Mouse (Mus musculus) hindbrain, embryonic 16.5 days (tissue): ENCODE data around the gene Gm38655. TPM values are rescaled to one million over a fixed set of nuclear protein-coding genes. Genes with fewer than 3 reads are reported as not detected.
"Not testable (repeated sequence)": the region's sequence is repeated elsewhere in the genome, so short reads cannot be mapped to it uniquely, and the experiment has no call there.

Source experiments
- ATAC-seq: fragments of 200-750 bp; cut with Nextera tagmentation; 2 replicates; pipeline ENCODE4 v1.8.0; 2017; ENCODE audit warnings: moderate TSS enrichment, moderate library complexity
- H3K27ac ChIP-seq: fragments of 300-500 bp; sonication (generic); 2 replicates; pipeline ENCODE4 v1.5.1; 2014; ENCODE audit warnings: low read depth, mild to moderate bottlenecking, control low read depth, low read length, moderate library complexity
- H3K27me3 ChIP-seq: fragments of 300-500 bp; sonication (generic); replicated peaks from 2 replicates; pipeline ENCODE4 v1.6.1; 2014; ENCODE audit warnings: low read length; ENCODE audit not compliant: control insufficient read depth, insufficient read depth
- H3K36me3 ChIP-seq: fragments of 300-500 bp; sonication (generic); 2 replicates; pipeline ENCODE4 v1.6.1; 2014; ENCODE audit warnings: mild to moderate bottlenecking, low read length, moderate library complexity, mixed read lengths; ENCODE audit not compliant: control insufficient read depth, insufficient read depth
- H3K4me1 ChIP-seq: fragments of 300-500 bp; sonication (generic); 2 replicates; pipeline ENCODE4 v1.6.1; 2014; ENCODE audit warnings: low read depth, low read length; ENCODE audit not compliant: control insufficient read depth, insufficient read depth
- H3K4me2 ChIP-seq: fragments of 300-500 bp; sonication (generic); 2 replicates; pipeline ENCODE4 v1.6.1; 2014; ENCODE audit warnings: mild to moderate bottlenecking, low read length, control low read depth, moderate library complexity
- H3K4me3 ChIP-seq: fragments of 300-500 bp; sonication (generic); 2 replicates; pipeline ENCODE4 v1.5.1; 2014; ENCODE audit warnings: mild to moderate bottlenecking, low read length, control low read depth, moderate library complexity
- H3K9ac ChIP-seq: fragments of 300-500 bp; sonication (generic); 2 replicates; pipeline ENCODE4 v1.6.1; 2014; ENCODE audit warnings: low read depth, mild to moderate bottlenecking, control low read depth, low read length, moderate library complexity
- H3K9me3 ChIP-seq: fragments of 300-500 bp; sonication (generic); 2 replicates; pipeline ENCODE4 v1.6.1; 2014; ENCODE audit warnings: mild to moderate bottlenecking, low read length, moderate library complexity; ENCODE audit not compliant: control insufficient read depth
- WGBS: fragments of 180-500 bp; shearing (Covaris S2); extraction: QIAGEN DNeasy Blood & Tissue Kit; methylation state at CpG from one replicate; pipeline ENCODE4 v1.1.7; 2014; 5-methylcytosine and 5-hydroxymethylcytosine counted together
- polyA plus RNA-seq: library from polyadenylated mRNA; unstranded; fragments of >200 nt; fragmentation: Nextera tagmentation; extraction: Ambion mirVana; gene quantifications from 2 replicates; pipeline ENCODE4 v1.2.1, GENCODE M21; 2015

Gm38655 gene
- polyA plus RNA-seq, 1 experiment from 2014 or later = not detected

- ATAC-seq = no peak
- no peak overlapping the region for H3K4me2 ChIP-seq
- H3K9me3 ChIP-seq = no peaks in the 10 kb centered on the region
- no peak overlapping the region for H3K27ac ChIP-seq
- H3K4me1 ChIP-seq = peaks cover 11% of the 10 kb centered on the region
- H3K4me3 ChIP-seq = no peak overlapping the region
- no peaks in the 10 kb centered on the region for H3K27me3 ChIP-seq
- WGBS = 90% methylated on average over 1 of the region's 1 CpGs
- H3K36me3 ChIP-seq = peaks cover 2% of the 10 kb centered on the region; the same call in 1 of the 2 replicates
- H3K9ac ChIP-seq = no peak overlapping the region
Measured at GRCm38 (mm10) chr17:25138803-25139202, 36.5 kb downstream of the Gm38655 start.

GRCm38 (mm10) chr17:25135622-25136021 lies 39.6 kb downstream of the Gm38655 start:
- Histone ChIP-seq H3K4me1 (peaks cover 11% of the 10 kb centered on the region), H3K4me3 (no peak overlapping the region), H3K27me3 (no peaks in the 10 kb centered on the region), H3K9ac (no peak overlapping the region), H3K36me3 (peaks cover 1% of the 10 kb centered on the region; the same call in 1 of the 2 replicates), H3K9me3 (no peaks in the 10 kb centered on the region), H3K27ac (no peak overlapping the region), H3K4me2 (no peak overlapping the region)
- no peak for ATAC-seq
- 91% methylated on average over 6 of the region's 6 CpGs for WGBS

GRCm38 (mm10) chr17:25133275-25133698 lies 42.0 kb downstream of the Gm38655 start, which contains the start of gene Clcn7:
Clcn7 (plus strand) TSS chr17:25133391.
- under 1% methylated on average over 40 of the region's 40 CpGs for WGBS
- Histone ChIP-seq H3K4me1 (peaks cover 11% of the 10 kb centered on the region), H3K4me2 (peak within 1 kb of the TSS; percentile 76), H3K27ac (peak within 1 kb of the TSS; percentile 61), H3K4me3 (peak within 1 kb of the TSS; percentile 87), H3K9me3 (no peaks in the 10 kb centered on the region), H3K9ac (peak within 1 kb of the TSS; percentile 79), H3K36me3 (no peaks in the 10 kb centered on the region), H3K27me3 (no peaks in the 10 kb centered on the region)
- peak; percentile 96 for ATAC-seq

DNA sequence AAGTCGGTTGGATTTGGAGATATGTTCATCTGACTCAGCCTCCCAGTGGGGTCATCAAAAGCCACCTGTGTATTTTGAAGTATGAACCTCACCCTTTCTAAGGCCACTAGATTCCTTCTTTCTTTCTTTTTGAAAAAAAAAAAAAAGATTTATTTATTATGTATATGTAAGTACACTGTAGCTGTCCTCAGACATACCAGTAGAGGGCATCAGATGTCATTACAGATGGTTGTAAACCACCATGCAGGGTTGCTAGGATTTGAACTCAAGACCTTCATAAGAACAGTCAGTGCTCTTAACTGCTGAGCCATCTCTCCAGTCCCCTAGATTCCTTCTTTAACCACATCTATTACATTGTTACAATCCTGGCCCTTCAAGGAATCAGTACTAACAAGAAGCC lies 45.2 kb downstream of the Gm38655 start:
- Histone ChIP-seq H3K4me1 (peaks cover 9% of the 10 kb centered on the region), H3K4me3 (no peak overlapping the region), H3K9ac (no peak overlapping the region), H3K27me3 (no peaks in the 10 kb centered on the region; the same call in 1 of the 2 replicates), H3K27ac (no peak overlapping the region), H3K4me2 (no peak overlapping the region), H3K9me3 (no peaks in the 10 kb centered on the region), H3K36me3 (no peaks in the 10 kb centered on the region)
- ATAC-seq = no peak
- WGBS = 90% methylated on average over 1 of the region's 1 CpGs

DNA sequence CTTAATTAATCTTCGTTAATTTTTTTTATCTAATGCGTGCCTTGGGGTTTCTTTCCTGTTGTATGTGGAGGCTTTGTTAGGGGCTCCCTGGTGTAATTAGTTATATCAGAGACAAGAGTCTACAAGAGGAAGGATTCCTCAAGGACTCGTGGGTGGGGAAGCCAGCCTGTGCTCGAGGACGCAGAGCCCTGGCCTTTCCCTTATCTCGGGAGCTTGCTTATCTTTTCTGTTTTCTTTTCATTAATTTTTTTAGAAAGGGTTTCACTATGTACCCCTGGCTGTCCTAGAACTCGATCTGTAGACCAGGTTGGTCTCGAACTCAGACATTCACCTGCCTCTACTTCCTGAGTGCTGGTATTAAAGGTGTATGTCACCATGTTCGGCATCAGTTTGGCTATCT lies 47.6 kb downstream of the Gm38655 start:
- ATAC-seq = no peak
- H3K4me3 ChIP-seq = no peak overlapping the region
- H3K4me2 ChIP-seq = no peak overlapping the region
- WGBS = 76% methylated on average over 9 of the region's 9 CpGs
- H3K36me3 ChIP-seq = no peaks in the 10 kb centered on the region
- H3K4me1 ChIP-seq = no peaks in the 10 kb centered on the region
- no peaks in the 10 kb centered on the region for H3K9me3 ChIP-seq
- no peak overlapping the region for H3K9ac ChIP-seq
- H3K27ac ChIP-seq = no peak overlapping the region
- H3K27me3 ChIP-seq = no peaks in the 10 kb centered on the region; the same call in none of the 2 replicates

GRCm38 (mm10) chr17:25127079-25127478 lies 48.2 kb downstream of the Gm38655 start:
- Histone ChIP-seq H3K4me3 (no peak overlapping the region), H3K27ac (no peak overlapping the region), H3K36me3 (no peaks in the 10 kb centered on the region), H3K4me2 (no peak overlapping the region), H3K9ac (no peak overlapping the region), H3K4me1 (no peaks in the 10 kb centered on the region), H3K27me3 (no peaks in the 10 kb centered on the region; the same call in none of the 2 replicates), H3K9me3 (no peaks in the 10 kb centered on the region)
- ATAC-seq = no peak
- 46% methylated on average over 8 of the region's 8 CpGs for WGBS

DNA sequence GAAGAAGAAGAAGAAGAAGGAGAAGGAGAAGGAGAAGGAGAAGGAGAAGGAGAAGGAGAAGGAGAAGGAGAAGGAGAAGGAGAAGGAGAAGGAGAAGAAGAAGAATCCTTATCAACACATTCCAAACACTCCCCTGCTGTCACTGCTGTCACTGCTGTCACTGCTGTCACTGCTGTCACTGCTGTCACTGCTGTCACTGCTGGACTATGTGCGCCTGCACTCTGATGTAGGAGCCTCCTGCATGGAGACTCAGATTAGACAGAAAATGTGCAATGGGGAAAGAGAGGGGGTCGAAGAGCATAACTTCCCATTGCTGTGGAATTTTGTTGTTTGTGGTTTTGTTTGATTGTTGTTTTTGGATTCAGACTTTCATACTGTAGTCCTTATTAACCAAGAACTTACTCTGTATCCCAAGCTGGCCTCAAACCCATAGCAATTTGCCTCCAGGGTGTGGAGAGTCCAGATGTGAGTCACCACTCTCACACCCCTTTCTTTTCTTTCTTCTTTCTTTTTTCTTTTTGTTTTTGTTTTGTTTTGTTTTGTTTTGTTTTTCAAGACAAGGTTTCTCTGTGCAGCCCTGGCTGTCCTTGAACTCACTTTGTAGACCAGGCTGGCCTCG lies 49.7 kb downstream of the Gm38655 start:
- not testable (repeated sequence) for H3K4me1 ChIP-seq, H3K9ac ChIP-seq, H3K4me2 ChIP-seq, H3K9me3 ChIP-seq, H3K4me3 ChIP-seq, H3K27me3 ChIP-seq, ATAC-seq, H3K36me3 ChIP-seq, H3K27ac ChIP-seq
- 76% methylated on average over 3 of the region's 3 CpGs for WGBS

DNA sequence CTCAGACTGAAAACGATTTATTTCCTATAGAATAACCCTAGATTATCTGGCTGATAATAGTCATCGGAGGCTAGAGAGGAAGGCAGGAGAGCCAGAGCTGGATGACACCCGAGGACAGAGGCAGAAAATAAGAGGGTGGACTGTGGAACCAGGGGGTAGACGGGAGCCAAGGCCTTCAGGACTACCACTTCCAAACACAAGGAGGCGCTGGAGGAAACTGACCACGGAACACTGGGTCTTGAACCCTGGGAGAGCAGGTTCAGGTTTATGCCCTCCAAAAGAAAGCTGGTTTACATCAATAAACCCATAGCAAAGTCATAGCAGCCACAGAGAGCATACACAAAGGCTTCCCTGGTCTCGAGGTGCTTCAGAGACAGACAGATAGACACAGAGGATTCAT lies 51.3 kb downstream of the Gm38655 start:
- Histone ChIP-seq H3K4me3 (no peak overlapping the region), H3K4me1 (no peaks in the 10 kb centered on the region), H3K27me3 (no peaks in the 10 kb centered on the region; the same call in none of the 2 replicates), H3K9me3 (no peaks in the 10 kb centered on the region), H3K27ac (no peak overlapping the region), H3K4me2 (no peak overlapping the region), H3K9ac (no peak overlapping the region), H3K36me3 (no peaks in the 10 kb centered on the region)
- WGBS = 30% methylated on average over 7 of the region's 7 CpGs
- ATAC-seq = no peak
